Mouse (Mus musculus): ENCODE data around the gene Gm10577. TPM values are rescaled to one million over a fixed set of nuclear protein-coding genes. Genes with fewer than 3 reads are reported as not detected.
A peak's percentile ranks its signal among the peaks of the same experiment; 100 is the strongest.

Gm10577 gene
- total RNA-seq (2022) = not detected

DNA sequence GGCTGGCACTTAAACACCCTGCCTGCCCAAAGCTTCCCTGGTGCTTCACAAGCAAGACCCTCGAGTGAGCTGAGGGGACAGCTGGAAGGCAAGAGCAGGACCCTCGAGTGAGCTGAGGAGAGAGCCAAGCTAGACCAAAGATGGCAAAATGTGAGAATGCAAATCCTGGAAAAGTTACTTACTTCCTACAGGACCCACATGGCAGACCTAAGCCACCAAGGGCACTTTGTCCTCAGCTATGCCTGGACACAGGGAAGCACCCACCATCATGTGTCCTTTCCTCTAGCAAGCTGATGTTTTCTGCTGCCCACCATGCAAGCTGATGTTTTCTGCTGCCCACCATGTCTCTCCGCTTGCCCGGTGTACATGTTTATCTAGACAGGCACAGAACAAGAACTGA is at the start of gene Gm10577:
TSS of gene Gm10577 (minus strand) at position 101 of the 400 bp plus-strand sequence.
- DNase-seq (ENCODE audit: low spot score) = no peak

DNA sequence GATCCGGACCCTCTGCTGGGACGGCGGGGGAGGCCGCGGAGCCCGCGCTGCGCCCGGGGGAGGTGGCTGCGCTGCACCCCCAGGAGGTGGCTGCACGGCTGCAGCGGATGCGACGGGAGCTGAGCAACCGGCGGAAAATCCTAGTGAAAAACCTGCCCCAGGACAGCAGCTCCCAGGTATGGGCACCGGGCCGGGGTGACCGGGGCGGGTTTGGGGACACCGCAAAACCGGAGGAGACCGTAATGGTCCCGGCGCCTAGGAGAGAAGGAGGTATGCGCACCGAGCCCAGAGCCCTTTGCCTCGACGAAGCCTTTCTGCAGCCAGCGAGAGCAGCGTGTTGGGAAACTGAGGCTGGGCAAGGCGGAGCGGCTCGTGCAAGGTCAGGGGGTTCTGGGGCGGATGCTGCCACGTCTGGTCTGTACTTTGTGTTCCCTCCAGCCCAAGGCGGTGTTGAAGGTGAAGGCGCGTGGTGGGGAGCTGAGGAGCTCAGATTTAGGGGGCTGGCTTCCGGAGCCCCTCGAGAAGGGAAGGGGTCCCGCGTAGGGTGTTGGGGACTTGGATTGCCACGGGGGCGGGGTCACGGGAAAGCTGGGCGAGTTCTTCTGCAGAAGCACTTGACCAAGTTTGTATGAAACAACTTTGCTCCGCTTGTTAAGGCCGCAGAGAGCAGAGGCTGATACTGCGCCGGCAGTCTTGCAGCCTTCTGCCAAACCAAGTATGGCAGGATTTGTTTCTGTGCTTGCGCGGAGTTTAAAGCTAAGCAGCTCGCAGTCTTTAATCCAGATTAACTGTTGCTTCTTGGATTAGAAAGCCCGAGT is 48.9 kb upstream of the Gm10577 start:
- DNase-seq (ENCODE audit: low spot score) = peak; percentile 16

DNA sequence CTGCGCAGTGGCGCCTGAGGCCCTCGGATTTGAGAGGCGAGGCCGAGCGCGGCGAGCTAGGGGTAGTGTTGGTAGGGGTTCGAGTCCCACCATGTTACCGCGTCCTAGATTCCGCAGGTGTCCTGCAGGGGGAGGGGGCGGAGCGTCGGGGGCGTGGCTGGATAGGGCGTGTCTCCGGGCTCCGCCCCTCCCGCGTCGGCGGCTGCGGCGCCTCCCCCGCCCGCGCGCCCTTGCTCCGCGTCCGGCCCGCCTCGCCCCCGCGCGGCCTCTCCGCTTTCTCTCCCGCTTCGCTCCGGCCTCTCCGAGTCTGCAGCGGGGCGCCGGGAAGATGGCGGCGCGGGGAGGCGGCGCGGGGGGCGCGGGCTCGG is 48.3 kb upstream of the Gm10577 start, which contains the start of gene Raver2:
TSS of gene Raver2 (plus strand) at position 198 of the 368 bp plus-strand sequence.
- DNase-seq (ENCODE audit: low spot score) = no peak

DNA sequence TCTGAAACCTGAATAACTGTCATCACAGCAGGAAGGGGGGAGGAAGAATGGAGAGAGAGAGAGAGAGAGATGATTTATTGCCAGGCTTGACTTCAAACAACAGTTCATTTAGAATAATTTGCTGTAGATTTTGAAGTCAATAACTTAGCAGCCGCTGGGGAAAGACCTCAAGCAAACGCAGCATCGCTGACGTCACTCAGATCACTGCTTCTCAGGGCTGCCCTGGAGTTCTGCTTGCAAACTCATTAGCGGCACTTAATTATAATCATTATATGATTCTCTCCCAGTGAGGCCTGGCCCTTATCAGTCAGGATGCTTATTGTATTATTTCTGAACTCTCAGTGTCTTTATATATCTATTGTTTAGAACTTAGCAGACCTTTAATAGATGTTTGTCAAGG is 45.9 kb upstream of the Gm10577 start:
- DNase-seq (ENCODE audit: low spot score) = no peak

DNA sequence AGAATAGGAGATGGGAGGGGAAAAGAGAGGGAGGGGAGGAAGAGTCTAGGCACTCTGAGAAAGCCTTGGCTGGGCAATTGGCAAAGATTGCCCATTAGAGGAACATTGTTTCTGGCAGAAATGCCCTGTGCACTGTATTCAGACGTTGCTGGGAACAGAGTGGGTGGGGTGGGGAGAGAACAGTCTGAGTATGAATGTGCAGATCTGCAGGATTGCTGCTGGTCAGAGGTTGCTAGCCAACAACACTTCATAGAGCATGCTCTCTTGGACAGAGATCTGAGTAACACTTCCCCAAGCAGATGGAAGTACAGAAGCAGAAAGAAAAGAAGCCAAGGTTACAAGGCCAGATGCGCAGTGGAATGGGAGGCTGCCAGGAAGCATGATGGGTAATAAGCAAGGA is 41.6 kb upstream of the Gm10577 start:
- DNase-seq (ENCODE audit: low spot score) = no peak

DNA sequence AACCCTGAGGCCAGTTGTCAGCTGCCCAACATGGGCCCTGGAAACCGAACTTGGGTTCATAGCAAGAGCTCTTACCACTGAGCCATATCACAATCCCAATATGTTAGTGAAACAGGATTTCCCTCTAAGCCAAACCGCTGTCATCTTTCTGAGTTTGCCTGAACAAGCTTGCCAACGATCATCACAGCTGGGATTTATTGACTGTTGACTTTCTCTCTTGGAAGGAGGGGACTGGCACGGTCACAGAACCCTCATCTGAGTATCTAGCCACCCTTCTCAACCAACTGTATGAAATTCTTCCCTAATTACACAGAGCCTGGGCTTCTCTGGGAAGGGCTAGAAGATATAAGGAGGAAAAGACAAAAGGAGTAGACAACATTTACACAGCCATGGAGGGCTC is 26.1 kb upstream of the Gm10577 start:
- peak; percentile 7 for DNase-seq (ENCODE audit: low spot score)

DNA sequence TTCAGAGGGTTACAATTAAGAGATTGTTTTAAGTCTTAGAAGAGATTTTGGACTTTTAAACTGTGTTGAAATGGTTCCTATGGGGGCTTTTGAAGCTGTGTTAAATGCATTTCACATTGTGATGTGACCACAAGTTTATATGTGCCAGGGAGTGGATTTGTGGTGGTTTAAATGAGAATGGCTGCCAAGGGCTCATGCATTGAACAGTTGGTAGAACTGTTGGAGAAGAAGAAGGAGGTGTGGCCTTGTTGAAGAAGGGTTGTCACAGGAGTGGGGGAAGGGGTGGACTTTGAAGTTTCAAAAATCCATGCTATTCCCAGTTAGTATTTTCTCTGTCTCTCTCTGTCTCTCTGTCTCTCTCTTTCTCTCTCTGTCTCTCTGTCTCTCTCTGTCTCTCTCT is 23.7 kb upstream of the Gm10577 start:
- no peak for DNase-seq (ENCODE audit: low spot score)

DNA sequence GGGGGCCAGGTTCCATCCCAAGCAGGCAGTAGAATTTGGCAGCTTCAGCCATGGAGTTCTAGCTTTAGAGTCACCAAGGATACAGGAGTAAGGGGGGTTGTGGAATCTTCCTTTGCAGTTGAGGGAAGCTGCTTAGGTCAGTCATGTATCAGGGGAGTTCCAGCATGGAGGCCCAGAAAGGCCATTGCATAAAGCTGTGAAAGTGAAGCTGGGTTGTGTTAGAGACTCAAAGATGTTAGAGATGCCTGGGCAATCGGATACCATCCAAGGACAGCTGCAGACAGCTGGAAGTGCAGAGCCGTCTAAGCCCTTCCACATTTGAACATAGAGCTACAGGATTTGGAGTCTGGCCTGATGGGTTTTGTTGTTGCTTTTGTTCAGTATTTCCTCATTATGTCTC is 23.2 kb upstream of the Gm10577 start:
- peak; percentile 10 for DNase-seq (ENCODE audit: low spot score)

DNA sequence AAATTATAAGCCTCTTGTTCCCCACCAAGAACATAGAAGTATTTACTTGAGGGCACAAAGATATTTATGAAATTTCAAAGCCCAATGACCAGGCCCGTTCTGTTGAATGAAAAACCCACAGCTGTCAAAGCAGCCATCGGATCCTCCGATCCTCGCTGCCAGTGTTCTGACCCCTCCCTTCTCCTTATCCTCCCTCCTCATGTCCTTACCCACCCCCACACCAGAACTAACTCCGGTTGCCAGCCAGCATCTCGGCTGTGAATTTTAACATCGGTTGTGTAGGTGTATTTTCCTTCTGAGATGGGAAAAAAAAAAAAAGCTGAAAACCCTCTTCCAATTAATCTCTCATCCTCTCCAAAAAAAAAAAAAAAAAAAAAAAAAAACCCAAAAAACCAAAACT is 16.7 kb upstream of the Gm10577 start:
- DNase-seq (ENCODE audit: low spot score) = no peak

DNA sequence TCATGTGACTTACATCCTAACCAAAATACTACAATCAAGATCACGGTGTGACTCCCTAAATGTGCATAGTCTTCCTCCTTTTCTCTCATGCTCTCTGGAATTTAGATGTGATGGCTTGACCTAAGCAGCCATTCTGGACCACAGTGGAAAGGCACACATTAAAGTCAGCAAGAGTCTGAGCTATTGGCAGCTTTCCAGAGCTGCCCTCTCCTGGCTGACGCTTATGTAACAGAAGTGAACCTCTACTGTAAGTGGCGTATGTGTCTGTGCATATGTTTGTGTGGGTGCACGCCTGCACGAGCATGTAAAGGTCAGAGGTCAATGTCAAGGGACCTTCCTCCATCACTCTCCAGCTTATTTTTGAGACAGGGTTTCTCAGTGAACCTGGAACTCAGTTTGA is 14.6 kb upstream of the Gm10577 start:
- DNase-seq (ENCODE audit: low spot score) = no peak

DNA sequence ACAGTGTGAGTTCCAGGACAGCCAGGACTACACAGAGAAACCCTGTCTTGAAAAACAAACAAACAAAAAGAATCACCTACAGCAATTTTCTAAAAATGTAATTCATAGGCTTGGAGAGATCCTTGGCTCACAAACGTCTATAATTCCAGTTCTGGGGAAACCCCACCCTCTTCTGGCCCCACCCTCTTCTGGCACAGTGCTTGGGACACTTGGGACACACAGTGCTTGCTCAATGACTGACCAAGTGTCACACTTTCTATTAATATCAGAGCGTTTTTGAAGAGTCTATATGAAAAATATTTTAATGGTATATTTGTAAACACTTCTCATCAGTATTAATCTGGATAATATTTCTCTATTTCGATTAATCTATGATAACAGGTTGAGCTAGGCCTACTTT is 12.6 kb upstream of the Gm10577 start:
- DNase-seq (ENCODE audit: low spot score) = no peak

DNA sequence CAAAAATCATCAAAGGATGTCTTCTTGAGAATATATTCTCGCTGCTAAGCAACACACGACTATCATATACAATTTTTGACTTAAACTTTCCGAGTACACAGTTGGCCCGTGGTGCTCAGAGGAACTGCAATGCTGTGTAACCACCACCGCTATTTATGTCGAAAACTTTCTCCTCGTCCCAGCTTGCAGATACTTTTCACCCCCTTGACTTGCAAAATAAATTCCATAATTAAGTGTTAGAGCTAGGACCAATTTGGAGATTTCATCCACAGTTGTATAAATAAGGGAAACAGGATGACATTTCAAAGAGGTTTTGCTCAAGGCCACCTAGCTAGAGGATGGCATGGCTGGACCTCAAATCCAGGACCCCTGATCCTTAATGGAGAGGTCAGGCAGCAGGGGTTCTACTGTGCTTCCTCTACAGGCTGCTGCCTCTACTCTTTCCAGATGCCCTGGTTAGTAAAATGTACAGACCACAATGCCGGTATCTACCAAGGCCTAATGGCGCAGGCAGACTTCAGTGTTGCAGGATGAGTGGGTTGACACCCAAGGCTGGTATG is 7.4 kb upstream of the Gm10577 start:
- no peak for DNase-seq (ENCODE audit: low spot score)

DNA sequence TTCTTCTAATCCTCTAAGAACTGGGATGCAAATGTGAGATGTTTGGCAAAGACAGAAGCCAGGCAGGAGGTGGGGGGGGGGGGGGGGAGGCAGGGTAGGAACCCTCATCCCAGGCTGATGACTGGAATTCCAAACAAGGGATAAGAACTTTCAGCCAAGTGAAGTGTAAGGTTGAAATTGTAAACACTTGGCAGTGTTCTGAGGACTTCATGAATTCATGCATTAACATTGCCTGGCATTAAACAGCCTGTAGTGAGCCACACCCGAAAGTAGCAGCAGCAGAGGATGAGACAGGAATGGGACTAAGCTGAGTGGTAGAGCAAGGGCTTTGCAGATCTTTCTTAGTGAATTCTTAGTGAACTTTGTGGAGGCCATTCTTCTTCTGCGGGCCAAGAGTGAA is 6.5 kb upstream of the Gm10577 start:
- DNase-seq (ENCODE audit: low spot score) = no peak

DNA sequence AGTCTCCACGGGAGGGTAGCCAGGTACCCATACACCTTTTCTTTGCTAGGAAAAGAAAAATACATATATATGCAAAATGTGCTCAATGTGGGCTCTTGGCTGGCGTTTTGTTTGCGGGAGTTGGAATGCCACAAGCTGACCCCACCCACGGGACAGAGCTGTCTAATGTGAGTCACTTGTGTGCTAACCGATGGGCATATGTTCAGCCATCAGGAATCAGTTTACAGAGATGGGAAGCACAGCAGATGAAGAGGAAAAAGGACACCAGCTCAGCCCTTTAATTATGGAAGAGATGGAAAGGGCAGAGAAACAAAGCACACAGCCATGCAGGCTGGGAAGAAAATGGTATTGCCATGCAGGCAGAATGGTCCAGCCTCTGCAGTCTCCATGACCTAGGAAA is 6.1 kb upstream of the Gm10577 start:
- no peak for DNase-seq (ENCODE audit: low spot score)

DNA sequence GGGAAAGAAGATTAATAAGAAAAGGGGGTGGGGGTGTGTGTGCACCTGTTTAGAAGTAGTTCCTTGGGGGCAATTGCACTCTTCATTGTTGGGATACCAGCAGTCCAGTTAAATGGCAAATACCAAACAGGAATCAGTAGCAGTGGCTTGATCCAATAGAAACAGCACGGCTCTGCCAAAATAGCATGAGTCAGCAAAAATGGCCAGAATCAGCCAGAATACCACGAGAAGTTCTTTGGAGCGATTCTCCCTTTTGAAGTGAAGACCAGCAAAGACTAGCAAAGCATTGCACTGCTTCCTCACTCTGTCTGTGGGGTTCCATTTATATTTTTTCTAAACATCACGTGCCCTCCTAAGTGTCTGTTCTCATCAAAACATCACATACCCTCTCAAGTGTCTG is 2.7 kb downstream of the Gm10577 start:
- no peak for DNase-seq (ENCODE audit: low spot score)

DNA sequence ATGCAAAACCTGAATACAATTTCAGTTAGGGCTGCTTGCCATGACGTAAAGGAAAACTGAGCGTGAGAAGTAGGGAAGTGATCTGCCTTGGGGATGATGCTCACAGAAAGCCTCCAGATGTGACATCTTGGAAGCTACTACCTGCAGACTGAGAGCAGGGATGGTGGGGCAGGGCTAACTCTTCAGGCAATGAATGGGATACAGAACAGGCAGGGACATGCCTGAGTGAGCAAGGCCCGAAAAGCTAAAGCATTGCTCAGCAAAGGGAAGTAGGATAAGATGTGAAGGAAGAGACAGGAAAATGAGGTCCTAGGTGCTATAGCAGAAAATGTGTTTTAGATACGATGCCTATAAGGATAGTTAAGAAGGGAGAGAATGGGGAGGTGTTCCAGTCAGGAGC is 11.4 kb downstream of the Gm10577 start:
- no peak for DNase-seq (ENCODE audit: low spot score)

DNA sequence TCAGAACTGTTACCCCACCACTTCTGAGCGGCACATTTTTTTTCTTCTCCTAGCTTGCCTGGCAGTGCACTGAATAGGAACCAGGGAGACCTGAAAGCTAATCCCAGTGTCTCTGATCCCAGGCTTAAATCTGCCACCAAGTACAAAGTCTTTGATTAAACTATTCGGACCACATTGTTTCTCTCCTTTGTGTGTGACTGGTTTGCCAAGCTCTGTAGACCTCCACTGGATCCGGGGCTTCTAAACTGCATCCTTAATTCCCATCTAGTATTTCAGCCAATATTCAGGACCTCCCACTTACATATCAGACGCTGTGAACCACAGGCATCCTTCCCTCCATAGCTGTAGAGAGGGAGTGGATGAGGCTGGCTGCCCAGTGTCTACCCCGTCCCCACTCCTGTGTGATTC is 12.1 kb downstream of the Gm10577 start:
- DNase-seq (ENCODE audit: low spot score) = no peak

DNA sequence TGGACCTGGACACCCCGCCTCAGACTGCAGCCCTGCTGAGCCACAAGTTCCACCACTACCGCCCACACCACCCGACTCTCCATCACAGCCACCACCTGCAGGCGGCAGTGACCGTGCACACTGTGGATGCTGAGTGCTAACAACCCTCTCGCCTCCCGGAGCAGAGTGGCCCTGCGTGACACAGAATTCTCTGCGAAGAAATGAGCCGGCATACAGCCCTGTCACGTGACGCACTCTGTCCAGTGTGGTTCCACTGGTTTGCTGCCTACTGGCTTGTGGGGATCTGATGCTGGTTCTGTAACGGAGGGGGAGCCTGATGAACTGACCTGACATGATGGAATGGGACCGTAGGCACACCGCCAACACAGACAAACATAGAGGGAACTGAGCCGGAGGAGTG is 17.5 kb downstream of the Gm10577 start:
- no peak for DNase-seq (ENCODE audit: low spot score)

DNA sequence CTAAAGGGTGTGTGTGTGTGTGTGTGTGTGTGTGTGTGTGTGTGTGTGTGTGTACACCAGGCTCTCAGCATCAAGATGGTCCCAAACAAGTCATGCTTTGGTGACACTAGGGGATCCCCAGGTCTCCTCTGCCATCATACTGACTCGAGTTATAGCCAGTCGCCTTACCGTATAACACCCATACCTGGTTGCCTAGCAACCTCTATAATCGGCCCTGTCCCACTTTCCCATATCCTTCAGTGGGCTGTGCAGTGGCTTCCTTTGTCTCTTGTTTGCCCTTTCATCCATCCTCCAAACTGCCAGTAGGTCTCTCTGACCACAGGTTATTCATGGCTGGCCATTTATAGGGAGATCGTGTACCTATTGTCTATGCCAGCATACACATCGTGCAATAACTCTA is 19.4 kb downstream of the Gm10577 start:
- DNase-seq (ENCODE audit: low spot score) = no peak

DNA sequence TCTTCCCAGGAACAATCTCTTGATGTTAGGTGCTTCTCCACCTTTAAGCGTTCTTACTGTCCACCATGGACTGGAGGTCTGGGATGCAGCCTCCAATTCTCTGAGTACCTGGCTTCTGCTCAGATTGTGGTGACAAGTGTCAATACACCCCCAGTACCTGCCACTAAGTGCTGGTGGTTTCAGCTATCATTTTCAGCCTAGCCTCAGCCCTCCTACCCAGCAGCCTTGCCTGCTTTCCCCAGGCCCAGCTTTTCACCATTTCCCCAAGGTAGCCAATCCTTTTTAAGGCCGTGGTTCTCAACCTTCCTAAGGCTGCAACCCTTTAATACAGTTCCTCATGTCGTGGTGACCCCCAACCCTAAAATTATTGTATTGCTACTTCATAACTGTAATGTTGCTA is 19.9 kb downstream of the Gm10577 start:
- no peak for DNase-seq (ENCODE audit: low spot score)

DNA sequence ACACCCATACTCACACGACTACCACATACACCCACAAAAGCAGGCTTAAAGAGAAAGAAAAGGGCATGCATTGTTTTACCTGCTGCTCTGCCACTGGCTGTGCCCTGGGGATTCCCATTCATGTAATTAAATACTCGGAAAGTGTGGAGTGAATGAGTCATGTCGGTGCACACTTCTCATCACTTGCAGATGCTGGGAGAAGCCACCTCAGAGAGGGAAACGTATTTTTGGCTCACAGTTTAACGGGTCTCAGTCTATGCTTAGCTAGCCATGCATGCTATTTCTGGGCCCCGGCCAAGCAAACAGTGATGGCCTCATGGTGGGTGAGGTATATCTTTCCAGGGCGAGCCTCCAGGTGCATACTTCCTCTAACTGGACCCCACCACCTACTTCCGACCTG is 21.6 kb downstream of the Gm10577 start:
- no peak for DNase-seq (ENCODE audit: low spot score)

DNA sequence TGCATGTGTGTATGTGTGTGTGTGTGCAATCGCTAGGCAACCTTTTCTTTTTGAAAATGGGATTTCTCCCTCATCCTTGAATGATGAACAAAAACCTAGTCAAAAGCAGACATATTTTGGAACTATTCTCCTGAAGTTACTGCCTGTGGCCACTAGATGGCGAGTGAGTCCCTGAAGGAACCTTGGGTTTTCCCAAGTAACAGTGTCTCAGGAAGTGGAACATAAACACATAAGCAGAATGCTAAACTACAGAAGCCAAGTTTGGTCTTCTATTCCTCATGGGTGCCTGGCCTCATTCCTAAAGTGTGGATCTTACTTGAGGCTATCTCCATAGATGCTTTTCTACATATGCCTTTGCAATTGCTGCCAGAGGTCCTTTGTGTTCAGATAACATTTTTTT is 22.4 kb downstream of the Gm10577 start:
- peak; percentile 38 for DNase-seq (ENCODE audit: low spot score)

DNA sequence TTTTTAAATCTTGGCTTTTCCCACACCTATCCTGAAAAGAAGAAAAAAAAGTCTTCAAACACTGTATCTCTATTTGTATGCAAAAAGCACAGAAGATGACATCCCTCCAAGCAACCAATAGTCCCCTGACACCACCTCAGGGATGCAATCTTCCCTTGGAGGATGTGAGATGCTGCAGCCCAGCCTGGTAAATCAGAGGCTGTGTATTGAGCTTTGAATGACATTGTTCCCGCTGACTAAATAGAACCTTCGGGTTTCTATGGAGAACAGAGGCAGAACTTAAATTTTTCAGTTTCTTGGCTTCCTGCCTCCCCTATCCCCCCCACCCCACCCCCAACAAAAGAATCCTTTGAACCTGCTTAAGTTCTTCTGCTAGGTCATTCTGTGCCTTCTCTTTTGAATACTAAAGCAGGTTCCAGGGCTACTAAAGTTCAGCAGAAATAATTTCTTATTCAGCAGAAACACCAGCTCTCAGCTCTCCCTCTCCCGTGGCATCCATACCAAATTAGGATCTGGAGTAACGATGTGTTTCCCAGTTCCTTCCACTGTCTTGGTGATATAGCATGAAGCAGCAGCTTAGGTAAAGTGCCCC is 24.3 kb downstream of the Gm10577 start:
- DNase-seq (ENCODE audit: low spot score) = no peak

Measured in heart, adult 8-10 months (tissue).